Mouse (Mus musculus) embryonic facial prominence, embryonic 15.5 days (tissue): ENCODE data around the gene Gm44503. TPM values are rescaled to one million over a fixed set of nuclear protein-coding genes. Genes with fewer than 3 reads are reported as not detected.
A peak's percentile ranks its signal among the peaks of the same experiment; 100 is the strongest.

ENCODE experiments used
- ATAC-seq: fragments of 200-750 bp; cut with Nextera tagmentation; 2 replicates; pipeline ENCODE4 v1.8.0; 2017; ENCODE audit warnings: low read depth, moderate TSS enrichment; ENCODE audit not compliant: insufficient number of reproducible peaks, low FRiP score, low TSS enrichment
- H3K27ac ChIP-seq: fragments of 300-500 bp; sonication (generic); replicated peaks from 2 replicates; pipeline ENCODE4 v1.5.1; 2015; ENCODE audit warnings: mild to moderate bottlenecking, inconsistent platforms
- H3K27me3 ChIP-seq: fragments of 300-500 bp; sonication (generic); 2 replicates; pipeline ENCODE4 v1.6.1; 2015; ENCODE audit warnings: inconsistent platforms
- H3K36me3 ChIP-seq: fragments of 300-500 bp; sonication (generic); 2 replicates; pipeline ENCODE4 v1.6.1; 2015; ENCODE audit warnings: mild to moderate bottlenecking, inconsistent platforms
- H3K4me1 ChIP-seq: fragments of 300-500 bp; sonication (generic); 2 replicates; pipeline ENCODE4 v1.6.1; 2015; ENCODE audit warnings: inconsistent platforms
- H3K4me2 ChIP-seq: fragments of 300-500 bp; sonication (generic); replicated peaks from 2 replicates; pipeline ENCODE4 v1.6.1; 2015; ENCODE audit warnings: mild to moderate bottlenecking, inconsistent platforms
- H3K4me3 ChIP-seq: fragments of 300-500 bp; sonication (generic); replicated peaks from 2 replicates; pipeline ENCODE4 v1.5.1; 2015; ENCODE audit warnings: mild to moderate bottlenecking, inconsistent platforms
- H3K9ac ChIP-seq: fragments of 300-500 bp; sonication (generic); 2 replicates; pipeline ENCODE4 v1.6.1; 2015; ENCODE audit warnings: inconsistent platforms
- H3K9me3 ChIP-seq: fragments of 300-500 bp; sonication (generic); replicated peaks from 2 replicates; pipeline ENCODE4 v1.6.1; 2016; ENCODE audit warnings: inconsistent platforms
- WGBS: fragments of 180-500 bp; shearing (Covaris S2); methylation state at CpG from one replicate; pipeline ENCODE4 v1.1.7; 2015; 5-methylcytosine and 5-hydroxymethylcytosine counted together
- microRNA-seq: library from miRNA; unstranded; fragments of <30 nt; microRNA quantifications from one replicate; pipeline ENCODE4, GENCODE M21; 2016; ENCODE audit warnings: borderline number of aligned reads
- polyA plus RNA-seq: library from polyadenylated mRNA; unstranded; fragments of >200 nt; fragmentation: Nextera tagmentation; extraction: Ambion mirVana; gene quantifications from 2 replicates; pipeline ENCODE4 v1.2.1, GENCODE M21; 2015

Gene Gm44503
- polyA plus RNA-seq, 1 experiment from 2014 or later, result not detected

- Histone ChIP-seq H3K9me3 (no peaks in the 10 kb centered on the region), H3K36me3 (no peaks in the 10 kb centered on the region), H3K9ac (no peak overlapping the region), H3K4me3 (no peak overlapping the region), H3K27me3 (no peaks in the 10 kb centered on the region), H3K4me2 (no peak overlapping the region), H3K4me1 (peaks cover 9% of the 10 kb centered on the region; the same call in 1 of the 2 replicates), H3K27ac (no peak overlapping the region)
- no peak for ATAC-seq
- WGBS, result 49% methylated on average over 8 of the region's 8 CpGs
These were observed 92.0 kb downstream of the Gm44503 start for GRCm38 (mm10) chr9:73050606-73051005.

- 58% methylated on average over 10 of the region's 10 CpGs for WGBS
- Histone ChIP-seq H3K4me3 (no peak overlapping the region), H3K9me3 (no peaks in the 10 kb centered on the region), H3K27me3 (no peaks in the 10 kb centered on the region), H3K4me1 (0 out of 2 replicates have a peak, but pooled peaks cover 6% of the 10 kb centered on the region), H3K9ac (no peak overlapping the region), H3K4me2 (no peak overlapping the region), H3K27ac (no peak overlapping the region), H3K36me3 (no peaks in the 10 kb centered on the region)
- ATAC-seq, result no peak
These were observed 96.8 kb downstream of the Gm44503 start for GRCm38 (mm10) chr9:73055441-73055911.

GRCm38 (mm10) chr9:73059224-73059623 is 100.6 kb downstream of the Gm44503 start:
- Histone ChIP-seq H3K4me2 (no peak overlapping the region), H3K36me3 (no peaks in the 10 kb centered on the region), H3K4me1 (peaks cover 11% of the 10 kb centered on the region), H3K27ac (no peak overlapping the region), H3K4me3 (no peak overlapping the region), H3K9ac (no peak overlapping the region), H3K27me3 (no peaks in the 10 kb centered on the region), H3K9me3 (no peaks in the 10 kb centered on the region)
- WGBS, result 82% methylated on average over 4 of the region's 4 CpGs
- no peak for ATAC-seq

- H3K27ac ChIP-seq, result peak overlapping the region; percentile 48; the same call in 1 of the 2 replicates
- no peaks in the 10 kb centered on the region for H3K9me3 ChIP-seq
- H3K27me3 ChIP-seq, result no peaks in the 10 kb centered on the region
- H3K36me3 ChIP-seq, result no peaks in the 10 kb centered on the region
- H3K4me3 ChIP-seq, result peak overlapping the region; percentile 3; the same call in 1 of the 2 replicates
- ATAC-seq, result no peak
- peaks cover 32% of the 10 kb centered on the region for H3K4me1 ChIP-seq
- H3K9ac ChIP-seq, result no peak overlapping the region
- H3K4me2 ChIP-seq, result peak overlapping the region; percentile 40
- WGBS, result 15% methylated on average over 15 of the region's 15 CpGs
These were observed 105.1 kb downstream of the Gm44503 start for GRCm38 (mm10) chr9:73063621-73064290.

Small RNA genes within 50 kb of the gene (microRNA-seq; reads per million reads assigned to microRNA genes)
- gene Gm27353, result not detected

Other genes starting within 250 kb of the Gm44503 start
- 1.1 and 1.2 TPM in 2 replicates for gene Prtg, start 152.0 kb upstream of the Gm44503 start, polyA plus RNA-seq
- 7.5 and 7.6 TPM in 2 replicates for gene Pygo1, start 33.2 kb upstream of the Gm44503 start, polyA plus RNA-seq
- gene Dyx1c1, start 67 bp upstream of the Gm44503 start, polyA plus RNA-seq, result 2.0 and 3.6 TPM in 2 replicates
- gene Ccpg1os, start 26.5 kb downstream of the Gm44503 start, polyA plus RNA-seq, result 27.9 and 35.2 TPM in 2 replicates
- gene Ccpg1, start 26.6 kb downstream of the Gm44503 start, polyA plus RNA-seq, result 39.1 and 39.4 TPM in 2 replicates
- 12.0 and 15.0 TPM in 2 replicates for gene Pigb, start 81.5 kb downstream of the Gm44503 start, polyA plus RNA-seq
- 9.5 and 10.9 TPM in 2 replicates for gene Rab27a, start 86.0 kb downstream of the Gm44503 start, polyA plus RNA-seq
- gene Khdc3, start 143.0 kb downstream of the Gm44503 start, polyA plus RNA-seq, result not detected in 2 replicates
- not detected in 2 replicates for gene Gm20509, start 143.6 kb downstream of the Gm44503 start, polyA plus RNA-seq
- 102 and 105 TPM in 2 replicates for gene Rsl24d1, start 154.6 kb downstream of the Gm44503 start, polyA plus RNA-seq